Mouse (Mus musculus) cerebellum, adult 2 months (tissue): ENCODE measurements around the gene Ap1b1.

Source experiments
- CTCF ChIP-seq: fragments of 200-500 bp; IDR thresholded peaks from 2 replicates; pipeline ENCODE4 v1.5.1; 2011; ENCODE audit warnings: low read depth, mild to moderate bottlenecking, control low read depth, low read length, moderate library complexity, borderline replicate concordance; ENCODE audit not compliant: insufficient read depth
- POLR2A ChIP-seq: fragments of 200-500 bp; IDR thresholded peaks from 2 replicates; pipeline ENCODE4 v1.6.1; 2011; ENCODE audit warnings: low read length, control low read depth, borderline replicate concordance; ENCODE audit not compliant: insufficient read depth

DNA sequence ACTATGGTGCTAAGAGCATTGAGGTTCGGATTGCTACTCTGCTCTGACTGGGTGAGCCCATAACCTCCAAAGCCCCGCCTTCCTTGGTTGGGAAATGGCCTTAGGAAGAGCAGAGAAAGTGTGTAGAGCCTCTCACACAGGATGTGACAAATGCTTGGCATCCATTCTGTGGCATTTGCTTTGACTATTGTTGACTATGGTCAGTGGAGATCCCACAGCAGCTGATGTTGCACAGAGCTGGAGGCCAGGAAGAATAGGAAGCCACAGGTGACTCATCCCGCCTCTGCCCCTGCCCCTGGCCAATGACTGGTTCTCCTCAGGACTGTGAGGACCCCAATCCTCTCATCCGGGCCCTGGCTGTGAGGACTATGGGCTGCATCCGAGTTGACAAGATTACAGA, 29.7 kb downstream of the Ap1b1 start:
- TF ChIP-seq CTCF (no peak), POLR2A (no peak)
